Mouse (Mus musculus): ENCODE results near the gene Psmf1. TPM values are rescaled to one million over a fixed set of nuclear protein-coding genes. Genes with fewer than 3 reads are reported as not detected.

The Psmf1 gene
- total and polyA plus RNA-seq, 3 experiments = 60.2 to 112 TPM; not detected in 1

GRCm38 (mm10) chr2:151740741-151741526, 3.1 kb downstream of the Psmf1 start (continued):
- TF ChIP-seq MYC (IDR thresholded peaks at IDR 0.05; ENCODE audit: low read depth, low read length) (0 out of 2 replicates have a peak, but pooled peaks have one; percentile 66), KAT2A (conservative IDR thresholded peaks at IDR 0.05; ENCODE audit: low read depth, low read length) (peak; percentile 91; the same call in 1 of the 2 replicates), MAFK (IDR thresholded peaks at IDR 0.05; ENCODE audit: borderline replicate concordance, low read depth, low read length) (no peak), POLR2A (IDR thresholded peaks at IDR 0.05; ENCODE audit: control insufficient read depth in 1 of 2, insufficient read depth in 1 of 2, low read depth in 1 of 2, low read length in 2 of 2, poor library complexity in 1 of 2) (peak; percentile 79 to 90), USF1 (IDR thresholded peaks at IDR 0.05; ENCODE audit: low read depth, low read length) (0 out of 2 replicates have a peak, but pooled peaks have one; percentile 6), CHD2 (IDR thresholded peaks at IDR 0.05; ENCODE audit: low read length) (no peak), NRF1 (IDR thresholded peaks at IDR 0.05; ENCODE audit: insufficient read depth, low read depth, low read length, poor library complexity, severe bottlenecking) (peak; percentile 75), USF2 (IDR thresholded peaks at IDR 0.05; ENCODE audit: borderline replicate concordance in 1 of 2, insufficient read depth in 1 of 2, low read depth in 1 of 2, low read length in 2 of 2) (no peak), MXI1 (IDR thresholded peaks at IDR 0.05; ENCODE audit: low read depth, low read length) (peak; percentile 87), POLR2AphosphoS5 (IDR thresholded peaks at IDR 0.05; ENCODE audit: borderline replicate concordance, low read depth, low read length) (no peak), EP300 (IDR thresholded peaks at IDR 0.05; ENCODE audit: low read depth in 1 of 2, low read length in 2 of 2) (peak in 1 of 2 experiments; percentile 45; a peak in 2 of 4 replicates), MYB (IDR thresholded peaks at IDR 0.05; ENCODE audit: low read depth, low read length) (no peak), TCF12 (IDR thresholded peaks at IDR 0.05; ENCODE audit: low read depth, low read length) (peak; percentile 85), CTCF (IDR thresholded peaks at IDR 0.05 in 2 of 3, conservative IDR thresholded peaks at IDR 0.05 in 1 of 3; ENCODE audit: control insufficient read depth in 1 of 3, insufficient read depth in 1 of 3, low read depth in 2 of 3, low read length in 3 of 3, poor library complexity in 1 of 3, severe bottlenecking in 1 of 3) (no peak), GABPA (IDR thresholded peaks at IDR 0.05; ENCODE audit: low read depth, low read length) (no peak), CHD1 (IDR thresholded peaks at IDR 0.05; ENCODE audit: low read depth, low read length) (no peak), RAD21 (IDR thresholded peaks at IDR 0.05; ENCODE audit: low read depth, low read length) (no peak), E2F4 (IDR thresholded peaks at IDR 0.05; ENCODE audit: borderline replicate concordance, low read depth, low read length) (peak; percentile 63; the same call in 1 of the 2 replicates), ETS1 (IDR thresholded peaks at IDR 0.05; ENCODE audit: low read depth, low read length) (peak; percentile 78), GATA1 (IDR thresholded peaks at IDR 0.05; ENCODE audit: low read depth, low read length) (peak; percentile 84), ELF1 (IDR thresholded peaks at IDR 0.05; ENCODE audit: low read depth, low read length) (peak; percentile 98), TBP (IDR thresholded peaks at IDR 0.05; ENCODE audit: low read depth, low read length) (peak; percentile 98), ZMIZ1 (IDR thresholded peaks at IDR 0.05; ENCODE audit: low read depth, low read length) (peak; percentile 79), MAZ (IDR thresholded peaks at IDR 0.05; ENCODE audit: low read depth, low read length) (peak; percentile 78; the same call in 1 of the 2 replicates), JUND (IDR thresholded peaks at IDR 0.05; ENCODE audit: low read depth, low read length) (no peak)

Data from MEL (cell line).